Mouse (Mus musculus) ES-Bruce4 (cell line): ENCODE data around the gene Plekho1.

ENCODE experiments used
- CTCF ChIP-seq: IDR thresholded peaks from one replicate; pipeline ENCODE4 v1.8.1; 2011; ENCODE audit warnings: low read depth, low read length
- EP300 ChIP-seq: IDR thresholded peaks from 2 replicates; pipeline ENCODE4 v1.6.1; 2011; ENCODE audit warnings: low read depth, low read length; ENCODE audit not compliant: insufficient read depth
- POLR2A ChIP-seq: IDR thresholded peaks from one replicate; pipeline ENCODE4 v1.8.1; 2011; ENCODE audit warnings: low read length; ENCODE audit not compliant: insufficient read depth

DNA sequence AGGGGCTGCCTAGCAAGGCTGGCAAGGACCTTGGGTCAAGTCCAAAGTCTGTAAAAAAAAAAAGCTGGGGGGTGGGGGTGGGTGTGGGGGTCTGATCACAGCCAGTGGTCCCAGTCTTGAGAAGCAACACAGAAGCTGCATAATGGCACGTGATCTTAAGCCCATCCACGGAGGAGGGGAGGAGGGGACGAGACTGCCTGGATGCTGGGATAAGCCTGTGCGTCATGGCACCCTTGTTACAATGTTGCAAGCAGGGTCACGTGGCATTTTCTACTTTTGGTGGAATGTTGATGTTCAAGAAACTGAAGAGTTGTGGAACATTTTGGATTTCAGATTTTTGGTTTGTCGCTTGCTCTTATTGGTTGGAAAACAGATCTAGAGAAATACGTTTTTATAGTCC, 52.6 kb downstream of the Plekho1 start:
- TF ChIP-seq POLR2A (no peak), CTCF (no peak), EP300 (no peak)
